Mouse (Mus musculus) MEL (cell line): ENCODE data around the gene Arhgap6. TPM values are rescaled to one million over a fixed set of nuclear protein-coding genes. Genes with fewer than 3 reads are reported as not detected.

Experiments
- DNase-seq: peaks from one replicate; pipeline ENCODE4 v3.0.0; 2011; ENCODE audit warnings: low read depth, low spot score
- H3K27ac ChIP-seq: 2 replicates; pipeline ENCODE4 v1.5.1; 2012; ENCODE audit warnings: low read depth, mild to moderate bottlenecking, control low read depth, low read length, moderate library complexity; ENCODE audit not compliant: control insufficient read depth
- H3K27me3 ChIP-seq, 2 experiments: fragments of 150-350 bp in 1 of 2; sonication (generic) in 1 of 2; 2 replicates each; pipeline ENCODE4 v1.6.1; 2012; ENCODE audit warnings: low read length in 2 of 2, mild to moderate bottlenecking in 2 of 2, improper control_type of control experiment in 1 of 2, moderate library complexity in 1 of 2; ENCODE audit not compliant: insufficient read depth in 2 of 2, control insufficient read depth in 1 of 2
- H3K36me3 ChIP-seq, 2 experiments: 2 replicates each; pipeline ENCODE4 v1.6.1; 2012 to 2014; ENCODE audit warnings: low read length in 2 of 2, improper control_type of control experiment in 1 of 2, inconsistent platforms in 1 of 2, mild to moderate bottlenecking in 1 of 2; ENCODE audit not compliant: insufficient read depth in 2 of 2, control insufficient read depth in 1 of 2
- H3K4me1 ChIP-seq, 2 experiments: fragments of 150-350 bp in 1 of 2; sonication (generic) in 1 of 2; 2 replicates each; pipeline ENCODE4 v1.6.1; 2012; ENCODE audit warnings: low read length in 2 of 2, improper control_type of control experiment in 1 of 2, mild to moderate bottlenecking in 1 of 2; ENCODE audit not compliant: insufficient read depth in 2 of 2, control insufficient read depth in 1 of 2
- H3K4me3 ChIP-seq, 2 experiments: fragments of 150-350 bp in 1 of 2; sonication (generic) in 1 of 2; 2 replicates each; pipeline ENCODE4 v1.5.1; 2012; ENCODE audit warnings: low read depth in 2 of 2, low read length in 2 of 2, mild to moderate bottlenecking in 2 of 2, moderate library complexity in 2 of 2, control low read depth in 1 of 2, improper control_type of control experiment in 1 of 2; ENCODE audit not compliant: control insufficient read depth in 1 of 2, insufficient read depth in 1 of 2
- H3K79me2 ChIP-seq: 2 replicates; pipeline ENCODE4 v1.6.1; 2012; ENCODE audit warnings: mild to moderate bottlenecking, low read length, moderate library complexity; ENCODE audit not compliant: control insufficient read depth, poor library complexity, insufficient read depth
- H3K9ac ChIP-seq: 2 replicates; pipeline ENCODE4 v1.6.1; 2012; ENCODE audit warnings: low read depth, mild to moderate bottlenecking, control low read depth, low read length, moderate library complexity; ENCODE audit not compliant: control insufficient read depth, poor library complexity, severe bottlenecking
- H3K9me3 ChIP-seq: fragments of 150-350 bp; sonication (generic); replicated peaks from 2 replicates; pipeline ENCODE4 v1.6.1; 2012; ENCODE audit warnings: mild to moderate bottlenecking, low read length, improper control_type of control experiment, moderate library complexity; ENCODE audit not compliant: insufficient read depth
- BHLHE40 ChIP-seq: IDR thresholded peaks from 2 replicates; pipeline ENCODE4 v1.6.1; 2012; ENCODE audit warnings: low read depth, mild to moderate bottlenecking, inconsistent platforms, low read length, improper control_type of control experiment, borderline replicate concordance
- CHD1 ChIP-seq: IDR thresholded peaks from 2 replicates; pipeline ENCODE4 v1.6.1; 2012; ENCODE audit warnings: low read depth, mild to moderate bottlenecking, inconsistent platforms, low read length, improper control_type of control experiment
- CHD2 ChIP-seq: IDR thresholded peaks from 2 replicates; pipeline ENCODE4 v1.6.1; 2011; ENCODE audit warnings: low read length, improper control_type of control experiment
- CTCF ChIP-seq, 3 experiments: IDR thresholded peaks in 2 of 3; conservative IDR thresholded peaks in 1 of 3; 2 replicates each; pipeline ENCODE4 v1.5.1; 2011 to 2012; ENCODE audit warnings: low read length in 3 of 3, low read depth in 2 of 3, mild to moderate bottlenecking in 2 of 3, improper control_type of control experiment in 1 of 3, inconsistent platforms in 1 of 3, mixed read lengths in 1 of 3, moderate library complexity in 1 of 3; ENCODE audit not compliant: control insufficient read depth in 1 of 3, insufficient read depth in 1 of 3, poor library complexity in 1 of 3, severe bottlenecking in 1 of 3
- E2F4 ChIP-seq: IDR thresholded peaks from 2 replicates; pipeline ENCODE4 v1.6.1; 2011; ENCODE audit warnings: low read depth, low read length, improper control_type of control experiment, borderline replicate concordance
- ELF1 ChIP-seq: IDR thresholded peaks from 2 replicates; pipeline ENCODE4 v1.6.1; 2014; ENCODE audit warnings: low read depth, mild to moderate bottlenecking, inconsistent platforms, low read length, improper control_type of control experiment, moderate library complexity
- EP300 ChIP-seq, 2 experiments: IDR thresholded peaks; 2 replicates each; pipeline ENCODE4 v1.6.1; 2011; ENCODE audit warnings: improper control_type of control experiment in 2 of 2, low read length in 2 of 2, low read depth in 1 of 2, mild to moderate bottlenecking in 1 of 2
- ETS1 ChIP-seq: IDR thresholded peaks from 2 replicates; pipeline ENCODE4 v1.6.1; 2012; ENCODE audit warnings: low read depth, mild to moderate bottlenecking, inconsistent platforms, low read length, improper control_type of control experiment, moderate library complexity
- GATA1 ChIP-seq: IDR thresholded peaks from 2 replicates; pipeline ENCODE4 v1.6.1; 2011; ENCODE audit warnings: low read depth, low read length, improper control_type of control experiment
- HCFC1 ChIP-seq: IDR thresholded peaks from 2 replicates; pipeline ENCODE4 v1.6.1; 2012; ENCODE audit warnings: low read depth, mild to moderate bottlenecking, inconsistent platforms, low read length, improper control_type of control experiment, moderate library complexity
- JUND ChIP-seq: IDR thresholded peaks from 2 replicates; pipeline ENCODE4 v1.6.1; 2011; ENCODE audit warnings: low read depth, mild to moderate bottlenecking, improper control_type of control experiment, low read length
- KAT2A ChIP-seq: conservative IDR thresholded peaks from 2 replicates; pipeline ENCODE4 v1.6.1; 2012; ENCODE audit warnings: low read depth, low read length, improper control_type of control experiment, inconsistent platforms
- MAX ChIP-seq: IDR thresholded peaks from 2 replicates; pipeline ENCODE4 v1.6.1; 2011; ENCODE audit warnings: low read length, improper control_type of control experiment
- MAZ ChIP-seq: IDR thresholded peaks from 2 replicates; pipeline ENCODE4 v1.6.1; 2012; ENCODE audit warnings: low read depth, mild to moderate bottlenecking, inconsistent platforms, low read length, improper control_type of control experiment
- MYB ChIP-seq: IDR thresholded peaks from 2 replicates; pipeline ENCODE4 v1.6.1; 2011; ENCODE audit warnings: mild to moderate bottlenecking, low read depth, low read length, improper control_type of control experiment
- MYC ChIP-seq: IDR thresholded peaks from 2 replicates; pipeline ENCODE4 v1.6.1; 2011; ENCODE audit warnings: low read depth, mild to moderate bottlenecking, low read length, improper control_type of control experiment, moderate library complexity
- NELFE ChIP-seq: IDR thresholded peaks from 2 replicates; pipeline ENCODE4 v1.6.1; 2011; ENCODE audit warnings: low read depth, low read length, improper control_type of control experiment
- POLR2A ChIP-seq, 2 experiments: IDR thresholded peaks; 2 replicates each; pipeline ENCODE4 v1.6.1; 2011 to 2012; ENCODE audit warnings: low read length in 2 of 2, mild to moderate bottlenecking in 2 of 2, control low read depth in 1 of 2, improper control_type of control experiment in 1 of 2, low read depth in 1 of 2, moderate library complexity in 1 of 2; ENCODE audit not compliant: control insufficient read depth in 1 of 2, insufficient read depth in 1 of 2, poor library complexity in 1 of 2
- POLR2AphosphoS2 ChIP-seq: IDR thresholded peaks from 2 replicates; pipeline ENCODE4 v1.6.1; 2011; ENCODE audit warnings: low read length, improper control_type of control experiment
- POLR2AphosphoS5 ChIP-seq: IDR thresholded peaks from 2 replicates; pipeline ENCODE4 v1.6.1; 2012; ENCODE audit warnings: low read depth, borderline replicate concordance, mild to moderate bottlenecking, inconsistent platforms, low read length, moderate library complexity, mixed read lengths
- RAD21 ChIP-seq: IDR thresholded peaks from 2 replicates; pipeline ENCODE4 v1.6.1; 2011; ENCODE audit warnings: mild to moderate bottlenecking, low read depth, low read length, improper control_type of control experiment
- RCOR1 ChIP-seq: IDR thresholded peaks from 2 replicates; pipeline ENCODE4 v1.6.1; 2012; ENCODE audit warnings: low read depth, mild to moderate bottlenecking, inconsistent platforms, low read length, improper control_type of control experiment
- SIN3A ChIP-seq: IDR thresholded peaks from 2 replicates; pipeline ENCODE4 v1.6.1; 2012; ENCODE audit warnings: low read length, improper control_type of control experiment, inconsistent platforms
- SMC3 ChIP-seq: IDR thresholded peaks from 2 replicates; pipeline ENCODE4 v1.6.1; 2011; ENCODE audit warnings: low read depth, low read length, improper control_type of control experiment
- TAL1 ChIP-seq: IDR thresholded peaks from 2 replicates; pipeline ENCODE4 v1.6.1; 2012; ENCODE audit warnings: mild to moderate bottlenecking, inconsistent platforms, low read length, moderate library complexity, mixed read lengths
- TBP ChIP-seq: IDR thresholded peaks from 2 replicates; pipeline ENCODE4 v1.8.0; 2011; ENCODE audit warnings: low read depth, low read length, improper control_type of control experiment
- TCF12 ChIP-seq: IDR thresholded peaks from 2 replicates; pipeline ENCODE4 v1.6.1; 2014; ENCODE audit warnings: low read depth, mild to moderate bottlenecking, inconsistent platforms, low read length, improper control_type of control experiment, moderate library complexity
- UBTF ChIP-seq: IDR thresholded peaks from 2 replicates; pipeline ENCODE4 v1.6.1; 2012; ENCODE audit warnings: low read depth, mild to moderate bottlenecking, inconsistent platforms, low read length, improper control_type of control experiment, moderate library complexity, borderline replicate concordance; ENCODE audit not compliant: insufficient read depth
- USF1 ChIP-seq: IDR thresholded peaks from 2 replicates; pipeline ENCODE4 v1.6.1; 2014; ENCODE audit warnings: low read depth, mild to moderate bottlenecking, inconsistent platforms, low read length, improper control_type of control experiment, moderate library complexity
- USF2 ChIP-seq, 2 experiments: IDR thresholded peaks; 2 replicates each; pipeline ENCODE4 v1.6.1; 2011 to 2012; ENCODE audit warnings: improper control_type of control experiment in 2 of 2, low read length in 2 of 2, borderline replicate concordance in 1 of 2, inconsistent platforms in 1 of 2, low read depth in 1 of 2, mild to moderate bottlenecking in 1 of 2; ENCODE audit not compliant: insufficient read depth in 1 of 2
- ZC3H11A ChIP-seq: IDR thresholded peaks from 2 replicates; pipeline ENCODE4 v1.6.1; 2012; ENCODE audit warnings: low read depth, mild to moderate bottlenecking, inconsistent platforms, low read length, improper control_type of control experiment
- ZKSCAN1 ChIP-seq: IDR thresholded peaks from 2 replicates; pipeline ENCODE4 v1.6.1; 2012; ENCODE audit warnings: low read depth, mild to moderate bottlenecking, inconsistent platforms, low read length, improper control_type of control experiment, moderate library complexity
- ZMIZ1 ChIP-seq: IDR thresholded peaks from 2 replicates; pipeline ENCODE4 v1.6.1; 2012; ENCODE audit warnings: low read depth, mild to moderate bottlenecking, inconsistent platforms, low read length, improper control_type of control experiment, moderate library complexity
- polyA plus RNA-seq, 2 experiments: library from polyadenylated mRNA; stranded (reverse) in 1 of 2; unstranded in 1 of 2; fragments of >175 nt in 1 of 2; fragments of >200 nt in 1 of 2; gene quantifications; 2 replicates each; pipeline versions ENCODE4 v1.2.1 to v1.2.4; 2012; ENCODE audit warnings: low replicate concordance in 2 of 2, low read depth in 1 of 2; ENCODE audit not compliant: insufficient read length in 2 of 2, insufficient read depth in 1 of 2, missing spikeins in 1 of 2
- total RNA-seq: library from RNA; depleted of rRNA; stranded (reverse); fragments of 300-350 nt; gene quantifications from 2 replicates; pipeline ENCODE4 v1.2.3, GENCODE M21; 2012

The Arhgap6 gene
- total and polyA plus RNA-seq, 3 experiments = 4.4 to 21.7 TPM; not detected in 1

DNA sequence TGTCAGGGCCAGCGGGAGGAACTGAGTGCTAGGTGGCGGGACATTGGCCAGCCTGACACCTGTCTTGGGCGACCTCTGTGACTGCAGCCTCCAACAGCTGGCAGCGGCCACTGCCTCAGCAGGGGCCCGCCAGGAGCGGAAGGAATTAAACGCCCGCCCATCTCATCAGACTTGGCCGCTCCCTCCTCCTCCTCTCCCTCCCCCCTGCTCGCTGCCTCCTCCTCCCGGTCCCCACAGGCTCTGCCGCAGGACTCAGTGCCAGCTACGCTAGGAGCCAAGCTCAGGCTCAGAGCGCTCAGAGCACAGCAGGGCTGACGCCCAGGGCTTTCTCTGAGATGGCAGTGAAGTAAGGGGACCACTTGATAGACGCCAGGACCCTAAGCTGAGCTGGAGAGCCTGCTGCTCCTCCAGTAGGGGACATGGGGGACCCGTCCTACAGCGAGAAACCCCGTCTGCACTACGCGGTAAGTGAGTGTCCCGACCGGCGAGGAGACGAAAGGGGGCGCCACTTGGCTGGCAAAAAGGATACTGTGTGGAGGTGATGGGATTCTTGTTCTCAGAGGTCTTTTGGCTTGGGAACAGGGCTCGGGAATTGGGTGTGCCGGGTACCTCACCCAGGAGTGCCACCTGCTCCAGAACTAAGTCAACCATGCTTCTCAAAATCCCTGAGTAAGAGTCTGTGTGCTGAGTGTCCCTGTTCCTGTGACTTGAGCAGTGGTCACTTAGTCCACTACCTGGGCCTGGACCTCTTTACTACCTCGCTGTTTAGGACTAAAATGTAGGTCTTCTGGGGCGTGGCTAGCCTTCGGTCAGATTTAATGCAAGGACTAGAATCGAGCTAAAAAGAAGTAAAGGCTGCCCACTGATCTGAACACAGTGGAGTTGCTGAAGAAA, 241.8 kb downstream of the Arhgap6 start:
- Histone ChIP-seq H3K9me3 (no peaks in the 10 kb centered on the region), H3K27me3 (no peaks in the 10 kb centered on the region), H3K9ac (peak overlapping the region; percentile 89), H3K79me2 (peaks cover 18% of the 10 kb centered on the region), H3K27ac (peak overlapping the region; percentile 67), H3K4me1 (peaks cover 6 to 10% of the 10 kb centered on the region in 2 experiments; a peak in 3 of 4 replicates), H3K4me3 (peak overlapping the region; percentile 93 to 94), H3K36me3 (peaks cover 0 to 16% of the 10 kb centered on the region in 2 experiments; a peak in 2 of 4 replicates)
- peak; percentile 94 for DNase-seq
- no peak for TF ChIP-seq MYB
- TF ChIP-seq ELF1 = no peak; the same call in 1 of the 2 replicates
- no peak for TF ChIP-seq UBTF
- peak; percentile 31; the same call in 1 of the 2 replicates for TF ChIP-seq RCOR1
- no peak for TF ChIP-seq USF2 (IDR thresholded peaks at IDR 0.05; ENCODE audit: borderline replicate concordance in 1 of 2, insufficient read depth in 1 of 2, low read depth in 1 of 2, low read length in 2 of 2)
- TF ChIP-seq ZMIZ1 = peak; percentile 62; the same call in 1 of the 2 replicates
- no peak; the same call in 1 of the 2 replicates for TF ChIP-seq POLR2AphosphoS5
- TF ChIP-seq BHLHE40 = no peak
- TF ChIP-seq TBP = no peak
- TF ChIP-seq RAD21 = peak; percentile 70
- TF ChIP-seq MAZ = peak; percentile 91
- TF ChIP-seq POLR2A (IDR thresholded peaks at IDR 0.05; ENCODE audit: control insufficient read depth in 1 of 2, insufficient read depth in 1 of 2, low read depth in 1 of 2, low read length in 2 of 2, poor library complexity in 1 of 2) = peak; percentile 62 to 63; a peak in 2 of 4 replicates
- no peak for TF ChIP-seq ZKSCAN1
- no peak for TF ChIP-seq GATA1
- peak; percentile 19; the same call in 1 of the 2 replicates for TF ChIP-seq HCFC1
- no peak; a peak in 1 of 4 replicates for TF ChIP-seq EP300 (IDR thresholded peaks at IDR 0.05; ENCODE audit: low read depth in 1 of 2, low read length in 2 of 2)
- no peak for TF ChIP-seq E2F4
- TF ChIP-seq MYC = no peak
- TF ChIP-seq CHD1 = no peak
- TF ChIP-seq CHD2 = no peak
- no peak for TF ChIP-seq USF1
- TF ChIP-seq MAX = 0 out of 2 replicates have a peak, but pooled peaks have one; percentile 31
- peak; percentile 60 for TF ChIP-seq SMC3
- TF ChIP-seq ETS1 = peak; percentile 54; the same call in 1 of the 2 replicates
- peak; percentile 52 for TF ChIP-seq NELFE
- no peak for TF ChIP-seq JUND
- no peak for TF ChIP-seq KAT2A
- TF ChIP-seq ZC3H11A = peak; percentile 78
- TF ChIP-seq SIN3A = peak; percentile 69; the same call in 1 of the 2 replicates
- peak; percentile 31; the same call in 1 of the 2 replicates for TF ChIP-seq POLR2AphosphoS2
- TF ChIP-seq TAL1 = no peak
- peak; percentile 67 to 78 (median 74) for TF ChIP-seq CTCF (IDR thresholded peaks at IDR 0.05 in 2 of 3, conservative IDR thresholded peaks at IDR 0.05 in 1 of 3; ENCODE audit: control insufficient read depth in 1 of 3, insufficient read depth in 1 of 3, low read depth in 2 of 3, low read length in 3 of 3, poor library complexity in 1 of 3, severe bottlenecking in 1 of 3)
- peak; percentile 34; the same call in 1 of the 2 replicates for TF ChIP-seq TCF12
